Mouse (Mus musculus): ENCODE measurements around the gene Nrip1.

GRCm38 (mm10) chr16:76325315-76325710, 48.3 kb downstream of the Nrip1 start:
- TF ChIP-seq MYOG (IDR thresholded peaks at IDR 0.05; ENCODE audit: control insufficient read depth, extremely low read depth, insufficient read length): no peak
- TF ChIP-seq CTCF (IDR thresholded peaks at IDR 0.05; ENCODE audit: control insufficient read depth, insufficient read depth, insufficient read length): no peak
- TF ChIP-seq USF1 (IDR thresholded peaks at IDR 0.05; ENCODE audit: low read depth): no peak
- no peak for TF ChIP-seq CEBPB (IDR thresholded peaks at IDR 0.05; ENCODE audit: low read depth)
- TF ChIP-seq MYOD1 (IDR thresholded peaks at IDR 0.05; ENCODE audit: control insufficient read depth, insufficient read length, low read depth): no peak
